Mouse (Mus musculus): ENCODE measurements around the gene Irs3.

GRCm38 (mm10) chr5:137682526-137682925 lies 37.0 kb upstream of the Irs3 start:
- no peak for TF ChIP-seq CTCF (IDR thresholded peaks at IDR 0.05; ENCODE audit: extremely low read depth, insufficient read depth, insufficient read length, insufficient replicate concordance)
- TF ChIP-seq POLR2A (IDR thresholded peaks at IDR 0.05; ENCODE audit: low read depth, low read length): no peak
